10 mouse cellular contexts compared by ENCODE assay signal in the genomic region with DNA sequence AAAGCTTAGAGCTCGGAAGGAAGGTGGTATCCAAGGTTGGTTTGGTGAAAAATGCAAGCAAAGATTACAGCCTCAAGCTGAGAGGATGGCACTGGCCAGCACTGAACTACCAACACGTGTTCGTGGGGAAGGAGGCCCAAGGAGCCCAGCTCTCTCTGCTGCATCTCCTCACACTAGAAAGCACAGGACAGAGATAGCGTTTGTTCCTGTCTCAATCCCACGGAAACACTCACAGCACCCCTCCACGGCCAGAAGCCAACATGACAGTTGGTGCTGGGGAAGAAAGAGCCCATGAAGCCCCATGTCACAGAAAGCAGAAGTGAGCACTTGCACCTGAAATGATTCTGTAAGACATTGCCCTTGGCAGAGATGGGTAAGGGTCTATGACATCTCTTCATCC. TPM values are rescaled to one million over a fixed set of nuclear protein-coding genes. Genes with fewer than 3 reads are reported as not detected.
DNase-seq lines count a peak whose midpoint lies in the region; ATAC-seq and TF ChIP-seq lines count a peak whose summit lies in the region.
"Had no signal": no experiment of that assay in that cellular context is flagged by ENCODE, and none has a peak within 500 bp of the region (broad histone marks: within the 10 kb centered on the region; RNA-seq: fewer than 3 reads in every experiment).

No protein-coding gene starts in this region.

- peaks cover 0 to 5% of the 10 kb centered on the region in 2 experiments; a peak in 1 of 4 replicates for H3K36me3 ChIP-seq in MEL (ENCODE audit: control insufficient read depth in 1 of 2, insufficient read depth in 2 of 2, low read length in 2 of 2)
- peaks cover 8% of the 10 kb centered on the region; the same call in 1 of the 2 replicates for H3K36me3 ChIP-seq in hindbrain, postnatal 0 days (ENCODE audit: insufficient read depth, low read length)
- H3K36me3 ChIP-seq in heart, adult 2 months (ENCODE audit: control insufficient read depth, insufficient read depth, low read length), result peaks cover 23% of the 10 kb centered on the region

- no peak overlapping the region for H3K27ac ChIP-seq in MEL (ENCODE audit: control insufficient read depth, low read depth, low read length)
- H3K27ac ChIP-seq in hindbrain, postnatal 0 days, result no peak overlapping the region
- no peak overlapping the region for H3K27ac ChIP-seq in heart, adult 2 months
- H3K27ac ChIP-seq: embryonic facial prominence, embryonic 12.5 days had no signal

- TF ChIP-seq POLR2A in MEL (IDR thresholded peaks at IDR 0.05; ENCODE audit: control insufficient read depth in 1 of 2, insufficient read depth in 1 of 2, low read depth in 1 of 2, low read length in 2 of 2, poor library complexity in 1 of 2), result no peak
- no peak for TF ChIP-seq POLR2A in heart, adult 2 months (IDR thresholded peaks at IDR 0.05; ENCODE audit: insufficient read depth, low read depth, low read length)

- WGBS in hindbrain, postnatal 0 days, result 45% methylated on average over 6 of the region's 6 CpGs
- 58% methylated on average over 6 of the region's 6 CpGs for WGBS in heart, adult 2 months

- peak; percentile 55; the same call in 1 of the 2 replicates for ATAC-seq in erythroblast, adult 5-6 weeks (replicated peaks; ENCODE audit: low FRiP score, poor library complexity, severe bottlenecking)
- peak; percentile 45 for ATAC-seq in megakaryocyte-erythroid progenitor cell, adult 5-6 weeks (replicated peaks; ENCODE audit: low FRiP score, low TSS enrichment, poor library complexity, severe bottlenecking)
- no peak for ATAC-seq in hindbrain, postnatal 0 days

- H3K79me2 ChIP-seq in MEL (ENCODE audit: control insufficient read depth, insufficient read depth, low read length, poor library complexity), result no peaks in the 10 kb centered on the region
- H3K79me2 ChIP-seq in heart, adult 2 months (replicated peaks; ENCODE audit: control insufficient read depth, insufficient read depth, low read length), result no peaks in the 10 kb centered on the region

- H3K4me1 ChIP-seq in MEL (ENCODE audit: control insufficient read depth in 1 of 2, insufficient read depth in 2 of 2, low read length in 2 of 2), result peaks cover 0 to 6% of the 10 kb centered on the region in 2 experiments; a peak in 1 of 4 replicates
- H3K4me1 ChIP-seq in hindbrain, postnatal 0 days (ENCODE audit: insufficient read depth, low read length), result no peaks in the 10 kb centered on the region
- H3K4me1 ChIP-seq in heart, adult 2 months (ENCODE audit: control insufficient read depth, insufficient read depth, low read length), result peaks cover 2% of the 10 kb centered on the region; the same call in 1 of the 2 replicates

- intact Hi-C loops in heart, adult 2 months (cut with DNase I), result no loop called here

- no peak for TF ChIP-seq EP300 in MEL (IDR thresholded peaks at IDR 0.05; ENCODE audit: low read depth in 1 of 2, low read length in 2 of 2)
- no peak for TF ChIP-seq EP300 in heart, adult 2 months (IDR thresholded peaks at IDR 0.05; ENCODE audit: insufficient read depth, low read depth, low read length)

- no peaks in the 10 kb centered on the region for H3K27me3 ChIP-seq in MEL (ENCODE audit: control insufficient read depth in 1 of 2, insufficient read depth in 2 of 2, low read length in 2 of 2)
- no peaks in the 10 kb centered on the region for H3K27me3 ChIP-seq in hindbrain, postnatal 0 days (ENCODE audit: insufficient read depth, low read length)
- no peaks in the 10 kb centered on the region for H3K27me3 ChIP-seq in heart, adult 2 months (ENCODE audit: control insufficient read depth, insufficient read depth, low read length)
- H3K27me3 ChIP-seq: embryonic facial prominence, embryonic 12.5 days had no signal

- DNase-seq in layer of hippocampus, adult 9-11 months, result peak; percentile 20
- no peak for DNase-seq in layer of hippocampus, adult 18-20 months (ENCODE audit: low spot score in 2 of 2)
- peak; percentile 70 for DNase-seq in MEL (ENCODE audit: low read depth, low spot score)
- DNase-seq in hindbrain, postnatal 0 days (ENCODE audit: low spot score), result no peak
- no peak for DNase-seq in heart, adult 2 months
- DNase-seq in lung, postnatal 25 days (ENCODE audit: low spot score), result no peak

- no peak overlapping the region for H3K4me3 ChIP-seq in MEL (ENCODE audit: control insufficient read depth in 1 of 2, insufficient read depth in 1 of 2, low read depth in 2 of 2, low read length in 2 of 2)
- H3K4me3 ChIP-seq in hindbrain, postnatal 0 days (ENCODE audit: low read length), result no peak overlapping the region
- no peak overlapping the region for H3K4me3 ChIP-seq in heart, adult 2 months
- H3K4me3 ChIP-seq: embryonic facial prominence, embryonic 12.5 days had no signal

- TF ChIP-seq RAD21 in MEL (IDR thresholded peaks at IDR 0.05; ENCODE audit: low read depth, low read length), result peak; percentile 14

- H3K9me3 ChIP-seq in MEL (replicated peaks; ENCODE audit: insufficient read depth, low read length), result no peaks in the 10 kb centered on the region
- H3K9me3 ChIP-seq in hindbrain, postnatal 0 days (ENCODE audit: low read length), result no peaks in the 10 kb centered on the region
- H3K9me3 ChIP-seq: embryonic facial prominence, embryonic 12.5 days had no signal

- no peak overlapping the region for H3K9ac ChIP-seq in MEL (ENCODE audit: control insufficient read depth, low read depth, low read length, poor library complexity, severe bottlenecking)
- no peak overlapping the region for H3K9ac ChIP-seq in hindbrain, postnatal 0 days (replicated peaks; ENCODE audit: low read length)
- H3K9ac ChIP-seq in heart, adult 2 months (ENCODE audit: low read depth, low read length), result no peak overlapping the region
- H3K9ac ChIP-seq: embryonic facial prominence, embryonic 12.5 days had no signal

- peak in 1 of 3 experiments; percentile 44; a peak in 2 of 6 replicates for TF ChIP-seq CTCF in MEL (IDR thresholded peaks at IDR 0.05 in 2 of 3, conservative IDR thresholded peaks at IDR 0.05 in 1 of 3; ENCODE audit: control insufficient read depth in 1 of 3, insufficient read depth in 1 of 3, low read depth in 2 of 3, low read length in 3 of 3, poor library complexity in 1 of 3, severe bottlenecking in 1 of 3)
- no peak for TF ChIP-seq CTCF in hindbrain, postnatal 0 days (IDR thresholded peaks at IDR 0.05; ENCODE audit: low read depth)
- TF ChIP-seq CTCF in heart, adult 2 months (IDR thresholded peaks at IDR 0.05), result no peak

- no peak overlapping the region for H3K4me2 ChIP-seq in hindbrain, postnatal 0 days (ENCODE audit: low read depth, low read length)
- H3K4me2 ChIP-seq: embryonic facial prominence, embryonic 12.5 days had no signal

TF ChIP-seq in MEL, 35 proteins besides CTCF, POLR2A, EP300 and RAD21:
- no peak for TF ChIP-seq MAZ (IDR thresholded peaks at IDR 0.05; ENCODE audit: low read depth, low read length)
- TF ChIP-seq CHD1 (IDR thresholded peaks at IDR 0.05; ENCODE audit: low read depth, low read length), result no peak
- no peak for TF ChIP-seq POLR2AphosphoS2 (IDR thresholded peaks at IDR 0.05; ENCODE audit: low read length)
- peak; percentile 18; the same call in 1 of the 2 replicates for TF ChIP-seq SMC3 (IDR thresholded peaks at IDR 0.05; ENCODE audit: low read depth, low read length)

RNA-seq across cellular contexts. Expression of gene Muc13, which starts 37.4 kb away (rescaled TPM):
- not detected for total RNA-seq in layer of hippocampus, adult 18-20 months (2021)
- 59.5 and 60.4 TPM in 2 replicates for total RNA-seq in MEL (2012; rRNA removed)
- polyA plus RNA-seq in MEL (2012; ENCODE audit: insufficient read depth in 1 of 2, insufficient read length in 2 of 2, low read depth in 1 of 2, low replicate concordance in 2 of 2, missing spikeins in 1 of 2), result 100 to 1,000 TPM in 1 of 2 experiments, not detected in 1; 129 TPM
- total RNA-seq in erythroblast, adult 5-6 weeks (2015; ENCODE audit: low replicate concordance), result 7.9 and 9.2 TPM in 2 replicates
- 4.4 and 6.6 TPM in 2 replicates for total RNA-seq in erythroblast, adult 5-6 weeks (2017; ENCODE audit: low replicate concordance)
- total RNA-seq in megakaryocyte-erythroid progenitor cell, adult 5-6 weeks (2014; fragmentation: Nextera tagmentation), result 55.5 and 80.6 TPM in 2 replicates
- 66.2 and 172 TPM in 2 replicates for total RNA-seq in megakaryocyte-erythroid progenitor cell, adult 5-6 weeks (2017)
- total RNA-seq in hindbrain, postnatal 0 days (2014; rRNA removed), result not detected in 2 replicates
- polyA plus RNA-seq in hindbrain, postnatal 0 days (2015; fragmentation: Nextera tagmentation; extraction: Ambion mirVana), result 0.06 TPM in 1 of 2 replicates, not detected in the other
- not detected for total RNA-seq in heart, adult 2 months (2021)
- 0.15 and 0.33 TPM in 2 replicates for polyA plus RNA-seq in heart, adult 2 months (2012; rRNA removed)
- total RNA-seq: heart, adult 18-20 months had no signal

Comparison
In these comparisons a context has a peak if more than half of its experiments do, and no peak if none do; other contexts are left out.
1. DNase-seq: peak in layer of hippocampus, adult 9-11 months (single experiment) and MEL (single experiment); none in layer of hippocampus, adult 18-20 months (0 of 2), hindbrain, postnatal 0 days (single experiment), heart, adult 2 months (0 of 2) and lung, postnatal 25 days (single experiment).